Comparison of ENCODE assay signal across 8 mouse cellular contexts in genomic region chr4:155249648-155250351, GRCm38 (mm10). TPM values are rescaled to one million over a fixed set of nuclear protein-coding genes. Genes with fewer than 3 reads are reported as not detected.
DNase-seq lines count a peak whose midpoint lies in the region; ATAC-seq lines count a peak whose summit lies in the region.

TSS of gene Faap20 (plus strand) at chr4:155249802.

- H3K27ac ChIP-seq in hindbrain, embryonic 14.5 days, result peak within 1 kb of the TSS; percentile 95

- H3K9me3 ChIP-seq in hindbrain, embryonic 14.5 days (ENCODE audit: control insufficient read depth, low read length), result no peaks in the 10 kb centered on the region

- peak; percentile 91 for ATAC-seq in hindbrain, embryonic 14.5 days (ENCODE audit: low FRiP score)

- H3K4me1 ChIP-seq in hindbrain, embryonic 14.5 days (replicated peaks; ENCODE audit: control insufficient read depth, insufficient read depth, low read length), result peaks cover 20% of the 10 kb centered on the region

- H3K36me3 ChIP-seq in hindbrain, embryonic 14.5 days (replicated peaks; ENCODE audit: control insufficient read depth, insufficient read depth), result no peaks in the 10 kb centered on the region; the same call in 1 of the 2 replicates

- 0% methylated on average over 37 of the region's 58 CpGs for WGBS in hindbrain, embryonic 14.5 days

- no peaks in the 10 kb centered on the region for H3K27me3 ChIP-seq in hindbrain, embryonic 14.5 days (ENCODE audit: control insufficient read depth, insufficient read depth, low read length)

- H3K9ac ChIP-seq in hindbrain, embryonic 14.5 days, result peak within 1 kb of the TSS; percentile 92

- peak; percentile 77 for DNase-seq in T-cell, adult 2 months (ENCODE audit: low spot score)
- peak; percentile 82 to 85 for DNase-seq in cerebellum, postnatal 36 days
- DNase-seq in frontal cortex, postnatal 36 days (ENCODE audit: low spot score in 2 of 2), result peak; percentile 81 to 83
- peak; percentile 83 for DNase-seq in hindbrain, embryonic 14.5 days (ENCODE audit: low spot score)
- peak; percentile 81 to 84 for DNase-seq in layer of hippocampus, postnatal 36 days
- DNase-seq in lung, postnatal 36 days, result peak; percentile 92
- DNase-seq in retina, postnatal 1 day, result peak; percentile 95
- peak; percentile 86 to 89 for DNase-seq in urinary bladder, adult 18-20 months (ENCODE audit: low spot score in 2 of 2)

- peak within 1 kb of the TSS; percentile 96 for H3K4me2 ChIP-seq in hindbrain, embryonic 14.5 days (replicated peaks)

- H3K4me3 ChIP-seq in hindbrain, embryonic 14.5 days (replicated peaks; ENCODE audit: low read length), result peak within 1 kb of the TSS; percentile 65

RNA-seq across cellular contexts. Expression of gene Faap20, which starts in this region (rescaled TPM):
- 69.0 and 76.0 TPM in 2 replicates for polyA plus RNA-seq in hindbrain, embryonic 14.5 days (2014; fragmentation: Nextera tagmentation; extraction: Ambion mirVana)
- total RNA-seq in layer of hippocampus, postnatal 36 days (2021), result 10 to 100 TPM; 30.9 to 35.1 TPM

Comparison
In these comparisons a context has a peak if more than half of its experiments do, and no peak if none do; other contexts are left out.
1. Peak in every context shown above with its lines: DNase-seq, ATAC-seq, H3K4me3 ChIP-seq and H3K27ac ChIP-seq.